Mouse (Mus musculus) lung, embryonic 14.5 days (tissue): Measurements from ENCODE around the gene Stx2. TPM values are rescaled to one million over a fixed set of nuclear protein-coding genes. Genes with fewer than 3 reads are reported as not detected.
A peak's percentile ranks its signal among the peaks of the same experiment; 100 is the strongest.
"Not testable (repeated sequence)": the region's sequence is repeated elsewhere in the genome, so short reads cannot be mapped to it uniquely, and the experiment has no call there.

Experiments
- ATAC-seq: fragments of 200-750 bp; cut with Nextera tagmentation; 2 replicates; pipeline ENCODE4 v1.8.0; 2017; ENCODE audit warnings: mild to moderate bottlenecking, moderate TSS enrichment, moderate library complexity; ENCODE audit not compliant: insufficient read depth
- DNase-seq: peaks from one replicate; pipeline ENCODE4 v3.0.0-alpha.2; 2015
- H3K27ac ChIP-seq: fragments of 300-500 bp; sonication (generic); 2 replicates; pipeline ENCODE4 v1.5.1; 2014; ENCODE audit warnings: low read depth, mild to moderate bottlenecking, moderate library complexity
- H3K27me3 ChIP-seq: fragments of 300-500 bp; sonication (generic); 2 replicates; pipeline ENCODE4 v1.6.1; 2014; ENCODE audit warnings: low read length, control low read depth; ENCODE audit not compliant: insufficient read depth
- H3K36me3 ChIP-seq: fragments of 300-500 bp; sonication (generic); 2 replicates; pipeline ENCODE4 v1.6.1; 2014; ENCODE audit warnings: control low read depth; ENCODE audit not compliant: insufficient read depth
- H3K4me1 ChIP-seq: fragments of 300-500 bp; sonication (generic); 2 replicates; pipeline ENCODE4 v1.6.1; 2014; ENCODE audit warnings: antibody characterized with exemption, control low read depth; ENCODE audit not compliant: insufficient read depth
- H3K4me2 ChIP-seq: fragments of 300-500 bp; sonication (generic); 2 replicates; pipeline ENCODE4 v1.6.1; 2014; ENCODE audit warnings: mild to moderate bottlenecking
- H3K4me3 ChIP-seq: fragments of 300-500 bp; sonication (generic); 2 replicates; pipeline ENCODE4 v1.5.1; 2014; ENCODE audit warnings: low read depth, low read length
- H3K9ac ChIP-seq: fragments of 300-500 bp; sonication (generic); 2 replicates; pipeline ENCODE4 v1.6.1; 2014
- H3K9me3 ChIP-seq: fragments of 300-500 bp; sonication (generic); 2 replicates; pipeline ENCODE4 v1.6.1; 2016; ENCODE audit warnings: low read depth, low read length, control low read depth
- CTCF ChIP-seq: IDR thresholded peaks from 2 replicates; pipeline ENCODE4 v1.5.1; 2016; ENCODE audit warnings: antibody characterized with exemption, low read depth
- WGBS: fragments of 180-500 bp; shearing (Covaris S2); extraction: QIAGEN DNeasy Blood & Tissue Kit; methylation state at CpG from one replicate; pipeline ENCODE4 v1.1.7; 2014; 5-methylcytosine and 5-hydroxymethylcytosine counted together
- polyA plus RNA-seq: library from polyadenylated mRNA; unstranded; fragments of >200 nt; fragmentation: Nextera tagmentation; extraction: Ambion mirVana; gene quantifications from 2 replicates; pipeline ENCODE4 v1.2.1, GENCODE M21; 2014

Stx2 gene
- polyA plus RNA-seq, 1 experiment from 2014 or later: 28.5 TPM

- H3K9ac ChIP-seq: no peak overlapping the region
- DNase-seq: peak; percentile 45
- no peaks in the 10 kb centered on the region for H3K4me1 ChIP-seq
- H3K27me3 ChIP-seq: no peaks in the 10 kb centered on the region
- peak; percentile 63 for TF ChIP-seq CTCF
- no peak overlapping the region for H3K27ac ChIP-seq
- H3K36me3 ChIP-seq: no peaks in the 10 kb centered on the region
- no peaks in the 10 kb centered on the region for H3K9me3 ChIP-seq
- H3K4me2 ChIP-seq: no peak overlapping the region
- no peak for ATAC-seq
- 22% methylated on average over 4 of the region's 4 CpGs for WGBS
- H3K4me3 ChIP-seq: no peak overlapping the region
Observed at GRCm38 (mm10) chr5:128976266-128976665, 32.1 kb downstream of the Stx2 start.

- Histone ChIP-seq H3K27me3 (no peaks in the 10 kb centered on the region), H3K4me3 (no peak overlapping the region), H3K27ac (no peak overlapping the region), H3K9ac (no peak overlapping the region), H3K9me3 (no peaks in the 10 kb centered on the region), H3K4me1 (no peaks in the 10 kb centered on the region), H3K36me3 (no peaks in the 10 kb centered on the region), H3K4me2 (no peak overlapping the region)
- peak; percentile 78 for TF ChIP-seq CTCF
- 14% methylated on average over 14 of the region's 14 CpGs for WGBS
- ATAC-seq: peak; percentile 62; the same call in 1 of the 2 replicates
- peak; percentile 88 for DNase-seq
Observed at GRCm38 (mm10) chr5:128971298-128971697, 37.1 kb downstream of the Stx2 start.

GRCm38 (mm10) chr5:128970878-128971277, 37.5 kb downstream of the Stx2 start:
- no peak for TF ChIP-seq CTCF
- peak; percentile 31; the same call in 1 of the 2 replicates for ATAC-seq
- 63% methylated on average over 10 of the region's 10 CpGs for WGBS
- Histone ChIP-seq H3K27me3 (no peaks in the 10 kb centered on the region), H3K9ac (no peak overlapping the region), H3K27ac (no peak overlapping the region), H3K9me3 (no peaks in the 10 kb centered on the region), H3K4me1 (no peaks in the 10 kb centered on the region), H3K4me2 (no peak overlapping the region), H3K36me3 (no peaks in the 10 kb centered on the region), H3K4me3 (no peak overlapping the region)
- no peak for DNase-seq

- DNase-seq (no peak), ATAC-seq (no peak)
- H3K36me3 ChIP-seq: no peaks in the 10 kb centered on the region
- no peak overlapping the region for H3K4me2 ChIP-seq
- H3K27me3 ChIP-seq: no peaks in the 10 kb centered on the region
- H3K9me3 ChIP-seq: peaks cover 7% of the 10 kb centered on the region; the same call in 1 of the 2 replicates
- H3K4me3 ChIP-seq: no peak overlapping the region
- no peaks in the 10 kb centered on the region for H3K4me1 ChIP-seq
- no peak for TF ChIP-seq CTCF
- WGBS: 46% methylated on average over 4 of the region's 4 CpGs
- no peak overlapping the region for H3K9ac ChIP-seq
- H3K27ac ChIP-seq: no peak overlapping the region
Observed at GRCm38 (mm10) chr5:128964353-128964752, 44.0 kb downstream of the Stx2 start.

GRCm38 (mm10) chr5:128958916-128959315, 49.5 kb downstream of the Stx2 start:
- no peak for TF ChIP-seq CTCF
- H3K27me3 ChIP-seq: 0 out of 2 replicates have a peak, but pooled peaks cover under 1% of the 10 kb centered on the region
- H3K4me1 ChIP-seq: no peaks in the 10 kb centered on the region
- ATAC-seq: no peak
- no peak overlapping the region for H3K4me2 ChIP-seq
- no peak for DNase-seq
- H3K4me3 ChIP-seq: no peak overlapping the region
- no peaks in the 10 kb centered on the region for H3K36me3 ChIP-seq
- no peak overlapping the region for H3K27ac ChIP-seq
- H3K9ac ChIP-seq: no peak overlapping the region
- peaks cover 7% of the 10 kb centered on the region; the same call in 1 of the 2 replicates for H3K9me3 ChIP-seq
- WGBS: 91% methylated on average over 3 of the region's 3 CpGs

GRCm38 (mm10) chr5:128954371-128954770, 54.0 kb downstream of the Stx2 start:
- WGBS: 85% methylated on average over 5 of the region's 5 CpGs
- peaks cover 19% of the 10 kb centered on the region; the same call in 1 of the 2 replicates for H3K27me3 ChIP-seq
- H3K27ac ChIP-seq, H3K4me3 ChIP-seq, H3K36me3 ChIP-seq, H3K4me1 ChIP-seq, DNase-seq, H3K9me3 ChIP-seq, H3K9ac ChIP-seq, H3K4me2 ChIP-seq, ATAC-seq: not testable (repeated sequence)
- peak; percentile 37 for TF ChIP-seq CTCF

- DNase-seq: peak; percentile 27
Observed at GRCm38 (mm10) chr5:128953278-128954070, 54.9 kb downstream of the Stx2 start, which contains the start of gene Rimbp2. TSS of gene Rimbp2 (minus strand) at chr5:128953486.

More at GRCm38 (mm10) chr5:128953278-128954070, 54.9 kb downstream of the Stx2 start, which contains the start of gene Rimbp2:
- peak within 1 kb of the TSS; percentile 26 for H3K4me3 ChIP-seq
- H3K9me3 ChIP-seq: no peaks in the 10 kb centered on the region
- peak within 1 kb of the TSS; percentile 20; the same call in 1 of the 2 replicates for H3K9ac ChIP-seq
- peak; percentile 33; the same call in 1 of the 2 replicates for TF ChIP-seq CTCF
- WGBS: 11% methylated on average over 17 of the region's 17 CpGs
- no peaks in the 10 kb centered on the region for H3K4me1 ChIP-seq
- H3K27ac ChIP-seq: no peak within 1 kb of the TSS
- H3K27me3 ChIP-seq: peaks cover 19% of the 10 kb centered on the region; the same call in 1 of the 2 replicates
- H3K36me3 ChIP-seq: no peaks in the 10 kb centered on the region
- peak; percentile 52; the same call in 1 of the 2 replicates for ATAC-seq
- peak within 1 kb of the TSS; percentile 58 for H3K4me2 ChIP-seq
